Mouse (Mus musculus) C2C12 (cell line): ENCODE data around the gene Mcu. TPM values are rescaled to one million over a fixed set of nuclear protein-coding genes. Genes with fewer than 3 reads are reported as not detected.

Experiments used
- H3K27me3 ChIP-seq: one replicate; pipeline ENCODE4 v1.6.1; 2011; ENCODE audit not compliant: control insufficient read depth, insufficient read depth, insufficient read length
- H3K36me3 ChIP-seq: one replicate; pipeline ENCODE4 v1.6.1; 2011; ENCODE audit not compliant: control insufficient read depth, insufficient read depth
- H3K4me3 ChIP-seq: one replicate; pipeline ENCODE4 v1.5.1; 2011; ENCODE audit warnings: mild to moderate bottlenecking, control low read depth; ENCODE audit not compliant: poor library complexity, insufficient read depth, severe bottlenecking
- H3K79me2 ChIP-seq: one replicate; pipeline ENCODE4 v1.6.1; 2011; ENCODE audit not compliant: control insufficient read depth, insufficient read depth
- H3K79me3 ChIP-seq: one replicate; pipeline ENCODE4 v1.6.1; 2011; ENCODE audit warnings: low read depth, control low read depth
- H3ac ChIP-seq: one replicate; pipeline ENCODE3; 2011; ENCODE audit warnings: low read depth; ENCODE audit not compliant: control insufficient read depth, insufficient read length
- CEBPB ChIP-seq: IDR thresholded peaks from one replicate; pipeline ENCODE4 v1.6.1; 2011; ENCODE audit warnings: low read depth, mild to moderate bottlenecking, control low read depth, moderate library complexity
- CTCF ChIP-seq: IDR thresholded peaks from one replicate; pipeline ENCODE4 v1.5.1; 2011; ENCODE audit not compliant: control insufficient read depth, insufficient read depth, insufficient read length
- FOSL1 ChIP-seq: IDR thresholded peaks from one replicate; pipeline ENCODE4 v1.8.0; 2011; ENCODE audit warnings: mild to moderate bottlenecking, low read length; ENCODE audit not compliant: poor library complexity, insufficient read depth, severe bottlenecking
- MAX ChIP-seq: IDR thresholded peaks from one replicate; pipeline ENCODE4 v1.6.1; 2011; ENCODE audit warnings: mild to moderate bottlenecking, control low read depth
- MYOD1 ChIP-seq: IDR thresholded peaks from one replicate; pipeline ENCODE4 v1.6.1; 2011; ENCODE audit warnings: low read depth; ENCODE audit not compliant: control insufficient read depth, insufficient read length
- MYOG ChIP-seq: IDR thresholded peaks from one replicate; pipeline ENCODE4 v1.6.1; 2011; ENCODE audit not compliant: control insufficient read depth, insufficient read length; ENCODE audit errors: extremely low read depth
- USF1 ChIP-seq: IDR thresholded peaks from one replicate; pipeline ENCODE4 v1.6.1; 2011; ENCODE audit warnings: low read depth, mild to moderate bottlenecking, control low read depth, moderate library complexity
- long read RNA-seq, 2 experiments: library from polyadenylated mRNA; unstranded; transcript quantifications; one replicate each; pipeline ENCODE4 v2.0.0; 2019 to 2020
- polyA plus RNA-seq: library from polyadenylated mRNA; unstranded; fragments of >200 nt; fragmentation: generic; extraction: Trizol; gene quantifications from one replicate; pipeline ENCODE4 v1.2.1, GENCODE M21; 2012; ENCODE audit warnings: missing spikeins

Gene Mcu
- polyA plus RNA-seq = 23.3 TPM
- long read RNA-seq, experiment 1, transcript Mcu-202 (8 exons, 2,872 nt) = major isoform, 18 of 31 reads
- long read RNA-seq, experiment 1, partial matches to known transcripts = 0 of 31 reads
- long read RNA-seq, experiment 1, other reads (novel, unspliced or antisense) = 12 of 31 reads
- long read RNA-seq, experiment 2, transcript Mcu-202 (8 exons, 2,872 nt) = major isoform, 128 of 148 reads
- long read RNA-seq, experiment 2, partial matches to known transcripts = 6 of 148 reads
- long read RNA-seq, experiment 2, other reads (novel, unspliced or antisense) = 13 of 148 reads

DNA sequence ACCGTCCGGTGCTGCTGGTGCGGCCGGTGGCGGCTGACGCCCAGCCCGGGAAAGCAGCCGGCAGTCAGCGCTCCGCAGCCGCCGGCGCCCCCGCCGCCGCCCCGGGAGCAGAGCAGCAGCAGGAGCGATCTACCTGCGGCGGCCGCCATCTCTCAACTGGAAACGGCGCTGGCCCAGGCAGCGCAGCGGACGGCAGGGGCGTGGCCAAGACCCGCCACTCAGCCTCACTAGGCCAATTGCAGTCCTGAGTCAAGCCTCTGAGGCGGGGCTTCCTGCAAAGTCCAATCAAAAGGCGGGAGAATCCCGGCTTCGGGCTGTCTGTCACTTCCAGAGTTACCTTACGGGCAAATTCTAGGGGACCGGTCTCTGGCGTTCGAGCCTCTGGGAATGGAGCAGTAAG, at the start of gene Mcu:
Mcu (minus strand) TSS at position 171 of the 400 bp plus-strand sequence.
- Histone ChIP-seq H3K27me3 (no peaks in the 10 kb centered on the region), H3K79me3 (peaks cover 46% of the 10 kb centered on the region), H3K4me3 (peak within 1 kb of the TSS; percentile 77), H3K79me2 (peaks cover 49% of the 10 kb centered on the region), H3ac (peak within 1 kb of the TSS; percentile 95), H3K36me3 (no peaks in the 10 kb centered on the region)
- no peak for TF ChIP-seq CEBPB
- no peak for TF ChIP-seq MAX
- TF ChIP-seq MYOG = no peak
- no peak for TF ChIP-seq CTCF
- no peak for TF ChIP-seq MYOD1
- TF ChIP-seq FOSL1 = no peak
- no peak for TF ChIP-seq USF1

- no peaks in the 10 kb centered on the region for H3K36me3 ChIP-seq
- no peaks in the 10 kb centered on the region for H3K79me3 ChIP-seq
- TF ChIP-seq CTCF (no peak), MYOD1 (no peak), CEBPB (no peak), USF1 (no peak), MAX (no peak), MYOG (no peak), FOSL1 (no peak)
- H3K79me2 ChIP-seq = no peaks in the 10 kb centered on the region
- no peaks in the 10 kb centered on the region for H3K27me3 ChIP-seq
- no peak overlapping the region for H3ac ChIP-seq
- H3K4me3 ChIP-seq = no peak overlapping the region
Observed at GRCm38 (mm10) chr10:59665503-59666291, 49.2 kb upstream of the Mcu start.

GRCm38 (mm10) chr10:59664765-59665164, 48.3 kb upstream of the Mcu start:
- no peaks in the 10 kb centered on the region for H3K27me3 ChIP-seq
- H3K79me3 ChIP-seq = no peaks in the 10 kb centered on the region
- H3K79me2 ChIP-seq = no peaks in the 10 kb centered on the region
- TF ChIP-seq CTCF (no peak), FOSL1 (no peak), MYOD1 (peak; percentile 86)
- no peak overlapping the region for H3ac ChIP-seq
- H3K4me3 ChIP-seq = no peak overlapping the region
- H3K36me3 ChIP-seq = no peaks in the 10 kb centered on the region

DNA sequence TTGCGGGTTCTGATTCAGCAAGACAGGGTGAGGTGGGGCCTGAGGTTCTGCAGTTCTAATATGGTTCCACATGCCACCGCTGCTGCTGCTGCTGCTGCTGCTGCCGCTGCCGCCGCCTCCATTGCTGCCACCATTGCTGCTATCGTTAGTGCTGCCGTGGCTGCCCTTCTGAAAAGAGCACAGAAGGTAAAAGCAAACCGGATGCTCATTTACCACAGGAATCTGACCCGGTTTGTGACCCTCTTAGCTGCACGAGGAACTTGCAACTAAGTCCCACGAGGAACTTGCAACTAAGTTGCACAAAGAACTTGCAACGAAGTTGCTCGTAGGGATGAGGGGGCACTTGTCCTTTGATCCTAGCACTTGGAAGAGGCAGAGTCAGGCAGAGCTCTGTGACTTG, 40.3 kb upstream of the Mcu start:
- no peak overlapping the region for H3ac ChIP-seq
- H3K36me3 ChIP-seq = no peaks in the 10 kb centered on the region
- H3K4me3 ChIP-seq = no peak overlapping the region
- H3K79me2 ChIP-seq = no peaks in the 10 kb centered on the region
- H3K79me3 ChIP-seq = no peaks in the 10 kb centered on the region
- TF ChIP-seq USF1 (no peak), CTCF (no peak), CEBPB (no peak), MAX (no peak), MYOD1 (no peak), MYOG (no peak), FOSL1 (no peak)
- H3K27me3 ChIP-seq = no peaks in the 10 kb centered on the region

- no peaks in the 10 kb centered on the region for H3K79me3 ChIP-seq
- no peak overlapping the region for H3K4me3 ChIP-seq
- no peaks in the 10 kb centered on the region for H3K79me2 ChIP-seq
- H3K36me3 ChIP-seq = no peaks in the 10 kb centered on the region
- H3ac ChIP-seq = no peak overlapping the region
- H3K27me3 ChIP-seq = no peaks in the 10 kb centered on the region
- TF ChIP-seq USF1 (no peak), MYOD1 (no peak), FOSL1 (no peak), CEBPB (no peak), MAX (no peak), CTCF (no peak), MYOG (no peak)
Observed at GRCm38 (mm10) chr10:59646821-59647378, 30.4 kb upstream of the Mcu start.
